Mouse (Mus musculus) midbrain, embryonic 14.5 days (tissue): Measurements from ENCODE around the gene Foxk1. TPM values are rescaled to one million over a fixed set of nuclear protein-coding genes. Genes with fewer than 3 reads are reported as not detected.

Experiments
- ATAC-seq: fragments of 200-750 bp; cut with Nextera tagmentation; 2 replicates; pipeline ENCODE4 v1.8.0; 2017; ENCODE audit warnings: moderate number of reproducible peaks, moderate library complexity; ENCODE audit not compliant: low FRiP score, low TSS enrichment
- DNase-seq: peaks from one replicate; pipeline ENCODE4 v3.0.0-alpha.2; 2015
- H3K27ac ChIP-seq: fragments of 300-500 bp; sonication (generic); replicated peaks from 2 replicates; pipeline ENCODE4 v1.5.1; 2014; ENCODE audit warnings: mild to moderate bottlenecking, low read depth, low read length, moderate library complexity
- H3K27me3 ChIP-seq: fragments of 300-500 bp; sonication (generic); 2 replicates; pipeline ENCODE4 v1.6.1; 2014; ENCODE audit warnings: low read length, control low read depth, mixed read lengths; ENCODE audit not compliant: control insufficient read depth, insufficient read depth
- H3K36me3 ChIP-seq: fragments of 300-500 bp; sonication (generic); 2 replicates; pipeline ENCODE4 v1.6.1; 2014; ENCODE audit warnings: low read length, control low read depth; ENCODE audit not compliant: control insufficient read depth, insufficient read depth
- H3K4me1 ChIP-seq: fragments of 300-500 bp; sonication (generic); 2 replicates; pipeline ENCODE4 v1.6.1; 2014; ENCODE audit warnings: mild to moderate bottlenecking, antibody characterized with exemption, low read length, control low read depth; ENCODE audit not compliant: control insufficient read depth, insufficient read depth
- H3K4me2 ChIP-seq: fragments of 300-500 bp; sonication (generic); 2 replicates; pipeline ENCODE4 v1.6.1; 2014; ENCODE audit warnings: mild to moderate bottlenecking, low read length, moderate library complexity
- H3K4me3 ChIP-seq: fragments of 300-500 bp; sonication (generic); replicated peaks from 2 replicates; pipeline ENCODE4 v1.5.1; 2014; ENCODE audit warnings: low read depth, low read length
- H3K9ac ChIP-seq: fragments of 300-500 bp; sonication (generic); replicated peaks from 2 replicates; pipeline ENCODE4 v1.6.1; 2014; ENCODE audit warnings: mild to moderate bottlenecking, low read length, moderate library complexity
- H3K9me3 ChIP-seq: fragments of 300-500 bp; sonication (generic); 2 replicates; pipeline ENCODE4 v1.6.1; 2016; ENCODE audit warnings: low read length, control low read depth, mixed read lengths; ENCODE audit not compliant: control insufficient read depth
- WGBS: fragments of 180-500 bp; shearing (Covaris S2); extraction: QIAGEN DNeasy Blood & Tissue Kit; methylation state at CpG from one replicate; pipeline ENCODE4 v1.1.7; 2014; 5-methylcytosine and 5-hydroxymethylcytosine counted together
- polyA plus RNA-seq: library from polyadenylated mRNA; unstranded; fragments of >200 nt; fragmentation: Nextera tagmentation; extraction: Ambion mirVana; gene quantifications from 2 replicates; pipeline ENCODE4 v1.2.1, GENCODE M21; 2014

Foxk1 gene
- polyA plus RNA-seq, 1 experiment from 2014 or later = 4.6 TPM

- DNase-seq (peak; percentile 70), ATAC-seq (no peak)
- peaks cover 17% of the 10 kb centered on the region for H3K4me1 ChIP-seq
- peak overlapping the region; percentile 66 for H3K27ac ChIP-seq
- H3K27me3 ChIP-seq = no peaks in the 10 kb centered on the region
- H3K9ac ChIP-seq = peak overlapping the region; percentile 34; the same call in 1 of the 2 replicates
- H3K36me3 ChIP-seq = no peaks in the 10 kb centered on the region
- 19% methylated on average over 23 of the region's 23 CpGs for WGBS
- no peaks in the 10 kb centered on the region for H3K9me3 ChIP-seq
- H3K4me3 ChIP-seq = no peak overlapping the region
- peak overlapping the region; percentile 42 for H3K4me2 ChIP-seq
Measured at GRCm38 (mm10) chr5:142384911-142385660, 16.2 kb upstream of the Foxk1 start.

- H3K4me3 ChIP-seq = no peak overlapping the region
- H3K4me2 ChIP-seq = no peak overlapping the region
- no peak overlapping the region; the same call in 1 of the 2 replicates for H3K9ac ChIP-seq
- peaks cover 17% of the 10 kb centered on the region for H3K4me1 ChIP-seq
- ATAC-seq (no peak), DNase-seq (no peak)
- H3K36me3 ChIP-seq = no peaks in the 10 kb centered on the region
- H3K9me3 ChIP-seq = no peaks in the 10 kb centered on the region
- WGBS = 33% methylated on average over 6 of the region's 6 CpGs
- H3K27ac ChIP-seq = peak overlapping the region; percentile 50
- no peaks in the 10 kb centered on the region for H3K27me3 ChIP-seq
Measured at GRCm38 (mm10) chr5:142386329-142386728, 15.0 kb upstream of the Foxk1 start.

- Histone ChIP-seq H3K9me3 (no peaks in the 10 kb centered on the region), H3K4me3 (no peak overlapping the region), H3K36me3 (no peaks in the 10 kb centered on the region), H3K27ac (peak overlapping the region; percentile 50; the same call in 1 of the 2 replicates), H3K27me3 (no peaks in the 10 kb centered on the region), H3K4me1 (peaks cover 20% of the 10 kb centered on the region), H3K9ac (no peak overlapping the region), H3K4me2 (peak overlapping the region; percentile 7; the same call in 1 of the 2 replicates)
- 28% methylated on average over 17 of the region's 17 CpGs for WGBS
- DNase-seq (peak; percentile 67), ATAC-seq (peak; percentile 34; the same call in 1 of the 2 replicates)
Measured at GRCm38 (mm10) chr5:142386784-142387680, 14.3 kb upstream of the Foxk1 start.

GRCm38 (mm10) chr5:142387716-142388115, 13.6 kb upstream of the Foxk1 start:
- H3K4me1 ChIP-seq = peaks cover 20% of the 10 kb centered on the region
- WGBS = 75% methylated on average over 4 of the region's 4 CpGs
- no peak for ATAC-seq

DNA sequence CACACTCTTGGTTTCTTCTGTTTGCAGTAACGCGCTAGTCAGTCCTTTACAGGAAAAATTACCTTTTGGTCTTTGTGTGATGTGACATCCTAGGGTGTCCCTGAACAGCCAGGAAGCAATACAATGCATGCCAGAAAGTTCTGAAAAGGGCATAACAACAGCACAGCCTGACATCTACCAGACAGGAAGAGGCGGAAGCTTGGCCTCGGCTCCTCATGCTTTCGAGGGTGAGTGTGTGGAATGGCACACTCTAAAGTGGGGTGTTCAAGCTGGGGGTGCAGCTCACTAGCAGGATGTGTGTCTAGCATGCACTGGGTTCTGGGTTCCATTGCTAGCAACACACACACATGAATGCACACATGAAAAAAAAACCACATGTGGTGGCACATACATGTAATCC, 9.6 kb upstream of the Foxk1 start:
- H3K9me3 ChIP-seq = no peaks in the 10 kb centered on the region
- no peak overlapping the region for H3K4me2 ChIP-seq
- no peak for ATAC-seq
- WGBS = 54% methylated on average over 5 of the region's 5 CpGs
- no peaks in the 10 kb centered on the region for H3K27me3 ChIP-seq
- H3K4me1 ChIP-seq = peaks cover 6% of the 10 kb centered on the region
- H3K27ac ChIP-seq = no peak overlapping the region
- DNase-seq = no peak
- H3K36me3 ChIP-seq = no peaks in the 10 kb centered on the region
- no peak overlapping the region for H3K9ac ChIP-seq
- no peak overlapping the region for H3K4me3 ChIP-seq

More at GRCm38 (mm10) chr5:142387716-142388115, 13.6 kb upstream of the Foxk1 start:
- peak; percentile 39 for DNase-seq
- Histone ChIP-seq H3K27me3 (no peaks in the 10 kb centered on the region), H3K9me3 (no peaks in the 10 kb centered on the region), H3K9ac (no peak overlapping the region), H3K36me3 (no peaks in the 10 kb centered on the region), H3K4me3 (no peak overlapping the region), H3K4me2 (no peak overlapping the region), H3K27ac (peak overlapping the region; percentile 50; the same call in 1 of the 2 replicates)

DNA sequence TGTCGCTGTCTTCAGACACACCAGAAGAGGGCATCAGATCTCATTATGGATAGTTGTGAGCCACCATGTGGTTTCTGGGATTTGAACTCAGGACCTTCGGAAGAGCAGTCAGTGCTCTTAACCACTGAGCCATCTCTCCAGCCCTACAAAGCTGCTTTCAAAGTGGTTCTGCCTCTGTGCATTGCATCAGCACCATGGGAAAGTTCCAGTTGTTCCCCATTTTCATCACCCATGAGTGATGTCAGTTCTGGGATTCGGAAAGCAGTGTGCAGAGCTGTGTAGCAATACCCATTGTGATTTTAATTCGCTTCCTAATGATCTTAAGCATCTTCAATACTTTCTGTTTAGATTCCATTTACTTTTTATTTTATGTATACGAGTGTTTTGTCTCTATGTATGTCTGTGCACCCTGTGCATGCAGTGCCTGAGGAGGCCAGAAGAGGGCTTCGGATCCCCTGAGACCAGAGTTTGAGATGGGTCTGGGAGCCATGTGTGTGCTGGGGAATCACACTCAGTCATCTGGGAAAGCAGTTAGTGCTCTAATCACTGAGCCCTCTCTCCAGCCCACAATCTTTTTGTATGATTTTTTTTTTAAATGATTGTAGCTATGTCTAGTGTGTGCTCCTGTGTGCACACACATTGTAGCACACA, 6.6 kb upstream of the Foxk1 start:
- WGBS = 94% methylated on average over 6 of the region's 6 CpGs
- Histone ChIP-seq H3K4me3 (no peak overlapping the region), H3K9ac (no peak overlapping the region), H3K27ac (no peak overlapping the region), H3K36me3 (no peaks in the 10 kb centered on the region), H3K9me3 (no peaks in the 10 kb centered on the region), H3K4me1 (0 out of 2 replicates have a peak, but pooled peaks cover 2% of the 10 kb centered on the region), H3K4me2 (no peak overlapping the region), H3K27me3 (no peaks in the 10 kb centered on the region)
- ATAC-seq (no peak), DNase-seq (no peak)

- Histone ChIP-seq H3K27me3 (no peaks in the 10 kb centered on the region), H3K9ac (no peak overlapping the region), H3K27ac (peak overlapping the region; percentile 6; the same call in 1 of the 2 replicates), H3K4me2 (no peak overlapping the region), H3K9me3 (no peaks in the 10 kb centered on the region), H3K36me3 (no peaks in the 10 kb centered on the region), H3K4me3 (no peak overlapping the region), H3K4me1 (peaks cover 10% of the 10 kb centered on the region)
- ATAC-seq (no peak), DNase-seq (peak; percentile 37)
- WGBS = 6% methylated on average over 5 of the region's 5 CpGs
Measured at GRCm38 (mm10) chr5:142395909-142396308, 5.4 kb upstream of the Foxk1 start.

DNA sequence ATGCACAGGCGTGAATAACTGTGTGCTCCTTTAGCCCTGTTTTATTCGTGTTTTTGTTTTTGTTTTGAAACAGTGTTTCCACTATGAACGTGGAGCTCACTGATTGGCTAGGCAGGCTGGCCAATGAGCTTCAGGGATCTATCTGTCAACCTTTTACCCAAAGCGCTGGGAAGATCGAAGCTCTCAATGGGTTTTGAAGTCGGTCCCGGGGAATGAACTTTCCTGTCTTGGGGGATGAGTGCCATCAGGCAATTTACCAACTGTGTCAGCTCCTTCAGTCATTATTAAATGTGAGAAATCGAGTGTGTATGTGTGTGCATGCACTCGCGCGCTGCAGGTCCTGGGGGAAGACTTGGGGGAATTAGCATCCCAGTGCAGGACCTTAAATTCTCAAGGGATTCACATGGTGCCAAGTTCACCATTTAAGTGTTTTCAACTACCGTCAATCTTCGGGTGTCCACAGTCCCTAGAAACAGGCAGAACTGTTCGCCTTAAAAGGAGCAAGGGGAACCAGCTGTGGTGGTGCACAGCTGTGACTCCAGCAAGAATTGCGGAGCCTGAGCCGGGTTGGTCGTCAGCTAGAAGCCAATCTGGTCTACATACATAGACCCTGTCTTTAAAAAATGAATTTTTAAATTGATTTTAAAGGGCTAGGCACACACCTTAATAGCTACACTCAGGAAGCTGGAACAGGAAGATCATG, 965 bp upstream of the Foxk1 start:
- Histone ChIP-seq H3K27me3 (no peaks in the 10 kb centered on the region), H3K36me3 (no peaks in the 10 kb centered on the region), H3K4me2 (peak overlapping the region; percentile 79), H3K4me1 (peaks cover 42% of the 10 kb centered on the region), H3K27ac (peak overlapping the region; percentile 89), H3K9me3 (no peaks in the 10 kb centered on the region), H3K9ac (peak overlapping the region; percentile 56), H3K4me3 (peak overlapping the region; percentile 85)
- ATAC-seq (no peak), DNase-seq (peak; percentile 58)
- 28% methylated on average over 17 of the region's 17 CpGs for WGBS
